Mouse (Mus musculus): ENCODE results near the gene Srl.

GRCm38 (mm10) chr16:4500598-4501385, 40.8 kb downstream of the Srl start:
- TF ChIP-seq CTCF (IDR thresholded peaks at IDR 0.05; ENCODE audit: insufficient read depth, low read length) (no peak), POLR2A (IDR thresholded peaks at IDR 0.05; ENCODE audit: borderline replicate concordance, extremely low read depth, low read depth, low read length) (no peak)
